Mouse (Mus musculus) testis, adult 2 months (tissue): ENCODE data around the gene Gdnf. TPM values are rescaled to one million over a fixed set of nuclear protein-coding genes. Genes with fewer than 3 reads are reported as not detected.

Experiments used
- H3K27ac ChIP-seq: fragments of 200-500 bp; 2 replicates; pipeline ENCODE4 v1.5.1; 2012; ENCODE audit warnings: low read depth, low read length; ENCODE audit not compliant: control insufficient read depth, insufficient read depth
- H3K27me3 ChIP-seq: fragments of 200-500 bp; 2 replicates; pipeline ENCODE4 v1.6.1; 2012; ENCODE audit warnings: mild to moderate bottlenecking, low read length, moderate library complexity; ENCODE audit not compliant: control insufficient read depth, insufficient read depth
- H3K36me3 ChIP-seq: fragments of 200-500 bp; 2 replicates; pipeline ENCODE4 v1.6.1; 2012; ENCODE audit warnings: mild to moderate bottlenecking, low read length; ENCODE audit not compliant: control insufficient read depth, insufficient read depth
- H3K4me1 ChIP-seq: fragments of 200-500 bp; 2 replicates; pipeline ENCODE4 v1.6.1; 2012; ENCODE audit warnings: low read length; ENCODE audit not compliant: control insufficient read depth, insufficient read depth
- H3K4me3 ChIP-seq: fragments of 200-500 bp; 2 replicates; pipeline ENCODE4 v1.5.1; 2012; ENCODE audit warnings: low read depth, mild to moderate bottlenecking, low read length, moderate library complexity, mixed read lengths; ENCODE audit not compliant: control insufficient read depth
- CTCF ChIP-seq: fragments of 200-500 bp; IDR thresholded peaks from 2 replicates; pipeline ENCODE4 v1.5.1; 2012; ENCODE audit warnings: low read depth, mild to moderate bottlenecking, inconsistent platforms, low read length, moderate library complexity; ENCODE audit not compliant: control insufficient read depth, insufficient read depth, insufficient replicate concordance
- POLR2A ChIP-seq: fragments of 200-500 bp; IDR thresholded peaks from 2 replicates; pipeline ENCODE4 v1.6.1; 2012; ENCODE audit warnings: low read depth, mild to moderate bottlenecking, inconsistent platforms, low read length, moderate library complexity; ENCODE audit not compliant: control insufficient read depth
- polyA plus RNA-seq: library from polyadenylated mRNA; depleted of rRNA; stranded (reverse); fragments of >200 nt; gene quantifications from 2 replicates; pipeline ENCODE4 v1.2.3, GENCODE M21; 2012

Gdnf gene
- polyA plus RNA-seq, 1 experiment: 0.49 TPM

- no peak overlapping the region for H3K27ac ChIP-seq
- no peaks in the 10 kb centered on the region for H3K36me3 ChIP-seq
- H3K4me3 ChIP-seq: no peak overlapping the region
- TF ChIP-seq CTCF: no peak
- no peaks in the 10 kb centered on the region for H3K4me1 ChIP-seq
- no peaks in the 10 kb centered on the region for H3K27me3 ChIP-seq
Observed at GRCm38 (mm10) chr15:7835404-7835803, 24.8 kb downstream of the Gdnf start.

DNA sequence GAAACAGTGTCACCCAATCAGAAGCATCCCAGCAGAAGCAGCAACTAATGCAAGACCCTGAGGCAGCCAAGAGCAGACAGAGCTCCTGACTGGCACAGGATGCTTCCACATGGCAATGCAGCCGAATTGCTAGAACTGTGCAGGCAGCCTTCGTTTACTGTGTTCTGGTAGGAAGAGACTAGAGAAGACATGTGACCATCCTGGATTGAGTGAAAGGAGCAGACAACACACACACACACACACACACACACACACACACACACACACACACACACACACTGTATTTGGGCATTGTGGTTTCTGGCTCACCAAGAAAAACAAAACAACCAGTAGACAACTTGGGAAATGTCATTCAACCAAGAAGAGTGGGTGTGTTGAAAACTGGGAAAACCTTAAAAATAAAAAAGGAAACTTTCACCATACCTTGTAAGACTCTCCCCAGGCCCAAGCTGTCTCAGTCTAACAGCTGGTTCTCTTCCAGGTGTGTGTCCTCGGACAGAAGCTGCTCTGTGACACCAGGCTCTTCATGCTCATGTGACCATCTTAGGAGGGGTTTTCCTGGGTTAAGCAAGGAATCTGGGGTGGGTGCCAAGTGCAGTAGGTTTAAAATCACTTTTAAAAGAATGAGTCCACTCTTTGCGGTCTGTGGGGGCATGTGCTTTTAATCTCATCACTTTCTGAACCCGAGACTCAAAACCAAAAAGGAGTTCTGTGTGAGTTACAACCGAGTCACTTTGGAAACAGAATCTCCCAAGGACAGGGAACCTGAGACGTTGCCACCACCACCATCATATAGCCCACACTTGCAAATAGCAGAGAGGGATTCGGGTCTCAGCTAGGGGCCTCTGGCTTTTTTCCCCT lies 27.6 kb downstream of the Gdnf start:
- TF ChIP-seq CTCF: no peak
- no peak for TF ChIP-seq POLR2A
- Histone ChIP-seq H3K4me3 (no peak overlapping the region), H3K36me3 (no peaks in the 10 kb centered on the region), H3K27me3 (no peaks in the 10 kb centered on the region), H3K4me1 (no peaks in the 10 kb centered on the region), H3K27ac (no peak overlapping the region)

DNA sequence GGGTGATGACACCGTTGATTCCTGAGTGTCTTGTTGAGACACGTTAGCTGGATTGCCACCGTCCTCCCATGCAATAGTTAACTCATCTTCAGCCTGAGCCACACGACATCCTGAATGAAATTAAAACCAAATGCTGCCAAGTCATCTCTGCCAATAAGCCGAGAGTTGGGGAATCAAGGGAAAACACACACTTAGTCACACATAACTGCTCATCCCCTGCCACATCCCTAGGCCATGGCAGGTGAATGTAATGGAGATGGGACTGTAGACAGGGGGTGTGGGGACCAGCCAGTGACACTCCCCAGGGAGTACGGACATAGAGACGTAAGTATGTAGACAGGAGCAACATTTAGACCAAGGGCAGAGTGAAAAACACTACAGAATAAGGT lies 28.3 kb downstream of the Gdnf start:
- H3K4me3 ChIP-seq: no peak overlapping the region
- no peaks in the 10 kb centered on the region for H3K27me3 ChIP-seq
- no peaks in the 10 kb centered on the region for H3K4me1 ChIP-seq
- H3K27ac ChIP-seq: no peak overlapping the region
- H3K36me3 ChIP-seq: no peaks in the 10 kb centered on the region
- TF ChIP-seq POLR2A (no peak), CTCF (no peak)

DNA sequence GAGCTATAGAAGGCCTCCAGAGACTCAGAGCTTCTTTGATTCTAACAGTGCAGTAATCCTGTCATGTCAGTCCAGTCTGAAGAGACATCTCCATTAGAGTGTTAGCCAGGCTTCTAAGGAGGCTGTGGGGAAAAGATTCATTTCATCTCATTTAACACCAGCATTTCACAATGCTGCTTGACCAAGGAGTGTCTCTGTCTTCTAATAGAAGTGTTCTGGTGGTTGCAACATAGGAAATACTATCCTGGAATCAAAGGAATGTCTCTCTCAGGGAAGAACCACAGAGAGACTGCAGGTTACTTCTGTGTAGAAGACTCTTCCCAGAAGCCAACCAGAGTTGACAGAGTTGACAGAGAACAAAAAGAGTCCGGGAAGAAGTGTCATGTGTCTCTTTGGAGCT lies 31.0 kb downstream of the Gdnf start:
- no peak overlapping the region for H3K27ac ChIP-seq
- H3K4me1 ChIP-seq: no peaks in the 10 kb centered on the region
- H3K4me3 ChIP-seq: no peak overlapping the region
- TF ChIP-seq CTCF: no peak
- no peak for TF ChIP-seq POLR2A
- no peaks in the 10 kb centered on the region for H3K27me3 ChIP-seq
- no peaks in the 10 kb centered on the region for H3K36me3 ChIP-seq

DNA sequence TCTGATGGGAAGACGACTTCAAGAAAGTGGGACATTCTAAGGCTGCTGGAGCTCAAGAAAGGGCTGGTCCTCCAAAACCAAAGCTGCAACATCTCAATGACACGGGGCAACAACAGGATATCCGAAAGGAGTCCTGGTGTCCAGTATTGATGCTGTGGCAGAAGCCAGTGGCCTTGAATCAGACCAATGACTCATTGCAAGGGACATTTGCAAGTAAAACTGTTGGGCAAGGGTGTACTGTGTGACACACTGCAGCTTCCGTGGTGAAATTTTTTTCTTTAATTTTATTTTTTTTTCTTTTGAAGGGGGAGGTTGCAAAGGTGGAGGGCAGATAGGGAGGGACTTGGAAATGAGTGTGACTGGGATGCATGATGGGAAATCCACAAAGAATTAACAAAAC lies 31.8 kb downstream of the Gdnf start:
- Histone ChIP-seq H3K4me1 (no peaks in the 10 kb centered on the region), H3K27me3 (no peaks in the 10 kb centered on the region), H3K27ac (no peak overlapping the region), H3K4me3 (no peak overlapping the region), H3K36me3 (no peaks in the 10 kb centered on the region)
- no peak for TF ChIP-seq POLR2A
- no peak for TF ChIP-seq CTCF

GRCm38 (mm10) chr15:7857418-7857817 lies 46.8 kb downstream of the Gdnf start:
- H3K27ac ChIP-seq: no peak overlapping the region
- H3K4me1 ChIP-seq: no peaks in the 10 kb centered on the region
- TF ChIP-seq CTCF: no peak
- TF ChIP-seq POLR2A: no peak
- H3K36me3 ChIP-seq: no peaks in the 10 kb centered on the region
- H3K27me3 ChIP-seq: no peaks in the 10 kb centered on the region
- H3K4me3 ChIP-seq: no peak overlapping the region

DNA sequence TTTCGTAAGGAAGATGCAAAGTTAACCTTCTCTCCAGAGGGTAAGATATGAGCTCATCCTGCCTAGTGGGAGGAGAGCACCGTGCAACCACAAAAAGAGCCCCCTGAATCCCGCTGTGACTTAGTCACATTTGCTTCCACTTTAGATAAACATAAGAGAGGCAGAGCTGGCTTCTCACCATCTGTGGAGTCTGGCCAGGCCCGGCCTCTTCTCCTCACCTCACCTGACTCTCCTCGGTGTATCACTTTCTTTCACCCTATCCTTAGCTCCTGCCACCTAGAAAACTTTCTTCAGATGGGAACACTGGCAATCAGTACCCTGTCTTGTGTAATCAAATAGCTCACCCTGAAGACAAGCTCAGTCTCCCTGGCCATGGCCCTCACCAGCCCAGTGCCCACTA lies 48.2 kb downstream of the Gdnf start:
- TF ChIP-seq CTCF: no peak
- no peak for TF ChIP-seq POLR2A
- H3K27me3 ChIP-seq: no peaks in the 10 kb centered on the region
- no peak overlapping the region for H3K4me3 ChIP-seq
- no peak overlapping the region for H3K27ac ChIP-seq
- no peaks in the 10 kb centered on the region for H3K4me1 ChIP-seq
- H3K36me3 ChIP-seq: no peaks in the 10 kb centered on the region
